Mouse (Mus musculus) urinary bladder, postnatal 14 days (tissue): ENCODE results near the gene Poldip3.
A peak's percentile ranks its signal among the peaks of the same experiment; 100 is the strongest.

Source experiments
- DNase-seq: peaks from one replicate; pipeline ENCODE4 v3.0.0; 2021; ENCODE audit warnings: low spot score

The Poldip3 gene

DNA sequence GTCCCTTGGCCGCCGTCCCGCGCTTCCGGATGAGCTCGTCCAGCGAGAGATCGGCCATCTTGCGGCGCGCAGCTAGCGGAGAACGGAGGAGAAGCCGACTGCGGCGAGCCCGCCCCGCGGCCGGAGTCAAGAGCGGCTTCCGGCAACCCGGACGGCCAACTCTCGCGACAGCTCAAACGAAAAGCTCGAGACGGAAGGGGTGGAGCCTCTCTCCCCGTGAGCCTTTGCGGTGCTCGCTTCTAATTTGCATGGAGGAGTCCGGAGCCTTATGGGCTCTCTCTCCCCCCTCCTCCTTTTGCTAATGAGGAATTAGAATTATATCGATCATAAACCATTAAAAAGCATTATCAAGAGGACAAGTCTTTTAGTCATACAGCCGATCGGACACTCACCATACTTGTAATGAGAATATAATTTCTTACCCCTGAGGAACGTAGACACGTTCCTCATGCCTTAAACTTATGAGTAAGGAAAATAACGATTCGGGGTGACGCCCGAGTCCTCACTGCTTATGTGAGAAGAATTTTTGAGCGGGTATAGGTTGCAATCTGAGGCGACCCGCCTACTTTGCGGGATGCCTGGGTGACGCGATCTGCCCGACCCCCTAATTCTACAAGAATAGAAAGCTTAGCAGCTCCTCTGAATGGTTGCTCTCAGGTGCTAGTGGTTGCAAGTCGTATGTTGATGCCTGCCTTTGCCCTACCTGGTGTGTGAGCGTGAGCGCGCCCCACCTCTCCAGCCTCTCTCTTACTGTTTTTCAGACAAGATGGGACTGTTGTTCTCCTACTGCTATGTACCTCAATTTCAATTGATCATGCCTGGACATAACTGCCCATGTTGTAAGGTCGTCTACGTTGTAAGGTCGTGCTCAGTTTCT is at the start of gene Poldip3:
Gene Poldip3, minus strand, starts transcription at position 189 of the 877 bp plus-strand sequence.
- DNase-seq = peak; percentile 99

DNA sequence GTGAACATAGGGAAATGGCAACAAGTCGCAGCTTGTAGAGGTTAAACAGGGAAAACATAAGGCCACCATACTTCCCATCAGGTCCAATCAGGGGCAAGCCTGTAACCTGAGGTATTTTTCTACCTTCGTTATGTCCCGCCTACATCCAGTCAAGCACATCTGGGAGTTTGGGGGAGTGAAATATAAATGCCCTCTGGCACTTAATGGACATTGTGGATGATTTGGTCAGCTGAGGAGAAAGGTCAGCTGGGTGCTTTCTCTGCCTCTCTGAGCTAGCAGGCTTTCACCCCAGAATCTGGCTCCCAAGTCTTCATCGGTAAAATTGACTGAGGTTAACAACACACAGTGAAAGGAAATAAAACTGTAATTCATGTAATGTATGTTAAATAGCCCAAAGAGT is 44.2 kb upstream of the Poldip3 start:
- DNase-seq = no peak

DNA sequence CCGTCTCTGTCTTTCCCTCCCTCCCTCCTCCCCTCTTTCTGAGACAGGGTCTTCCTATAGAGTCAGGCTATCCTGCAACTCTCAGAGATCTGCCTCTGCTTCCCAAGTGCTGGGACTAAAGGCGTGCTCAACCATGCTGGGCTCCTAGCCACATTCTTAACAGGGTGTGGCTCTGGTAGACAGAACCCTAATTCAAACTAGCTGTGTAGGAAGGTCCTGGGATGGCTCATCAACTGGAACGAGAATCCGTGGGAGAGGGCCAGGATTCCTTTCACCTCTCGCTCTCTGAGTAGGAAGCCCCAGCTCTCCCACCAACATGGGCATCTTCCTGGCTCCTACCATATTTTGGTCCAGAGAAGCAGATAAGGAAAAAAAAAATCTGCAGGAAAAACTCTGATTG is 33.2 kb upstream of the Poldip3 start:
- peak; percentile 57 for DNase-seq

DNA sequence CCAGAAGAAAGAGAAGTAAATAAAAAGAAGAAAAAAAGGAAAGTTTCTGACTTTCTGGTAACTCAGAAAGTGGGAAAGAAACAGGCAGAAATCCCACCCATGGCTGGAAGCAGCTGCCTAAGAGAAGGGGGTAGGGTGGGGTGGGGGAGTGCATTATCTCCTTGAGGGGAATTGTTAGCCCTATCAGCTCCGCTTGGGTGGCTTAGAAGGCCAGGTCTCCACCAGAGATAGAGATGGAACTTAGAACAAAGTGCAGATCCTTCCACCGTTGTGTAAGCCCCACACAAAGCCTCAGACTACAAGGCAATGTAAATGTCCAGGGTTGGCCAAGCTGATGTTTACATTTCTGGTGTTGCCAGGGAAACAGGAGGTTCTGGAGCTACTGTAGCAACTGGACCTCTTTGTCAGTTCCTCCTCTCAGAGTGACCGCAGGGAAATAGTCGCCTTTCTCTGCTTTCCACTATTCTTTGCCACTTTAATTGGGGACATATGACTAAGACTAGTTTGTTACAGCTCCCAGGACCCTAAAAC is 32.7 kb upstream of the Poldip3 start:
- DNase-seq = no peak

DNA sequence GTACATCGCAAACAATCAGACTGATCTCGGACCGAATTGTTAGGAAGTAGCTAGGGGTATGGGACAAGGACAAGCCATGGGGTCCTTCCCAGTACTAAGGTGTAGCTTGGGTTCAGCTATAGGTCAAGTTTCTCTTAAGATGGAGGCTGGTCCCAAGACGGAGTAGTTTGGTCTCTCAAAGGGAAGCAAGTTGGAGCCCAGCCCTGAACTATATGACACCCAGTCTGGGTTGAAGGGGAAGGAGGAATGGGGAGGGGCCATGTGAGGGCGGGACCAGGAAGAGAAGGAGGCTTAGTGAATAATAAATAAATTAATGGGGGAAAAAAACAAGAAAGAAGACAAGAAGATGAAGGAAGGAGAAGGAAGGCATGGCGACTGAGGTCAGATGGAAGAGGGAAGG is 30.8 kb upstream of the Poldip3 start:
- DNase-seq = no peak

DNA sequence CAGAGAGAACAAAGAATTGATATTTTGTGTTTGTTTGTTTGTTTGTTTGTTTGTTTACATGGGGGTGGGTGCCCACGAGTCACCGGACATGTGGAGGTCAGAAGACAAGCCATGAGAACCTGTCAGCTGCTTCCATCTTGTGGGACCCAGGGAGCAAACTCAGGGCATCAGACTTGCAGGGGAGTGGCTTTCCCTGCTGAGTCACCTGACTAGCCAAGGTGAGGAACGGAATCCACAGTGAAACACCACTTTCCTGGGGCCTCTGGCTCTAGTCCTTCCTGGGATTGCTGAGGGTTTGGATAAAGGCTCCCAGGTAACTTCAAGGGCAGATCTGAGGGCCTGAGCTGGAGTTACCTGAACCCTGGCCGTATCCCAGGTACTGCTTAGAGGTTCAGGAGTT is 27.5 kb upstream of the Poldip3 start:
- no peak for DNase-seq

DNA sequence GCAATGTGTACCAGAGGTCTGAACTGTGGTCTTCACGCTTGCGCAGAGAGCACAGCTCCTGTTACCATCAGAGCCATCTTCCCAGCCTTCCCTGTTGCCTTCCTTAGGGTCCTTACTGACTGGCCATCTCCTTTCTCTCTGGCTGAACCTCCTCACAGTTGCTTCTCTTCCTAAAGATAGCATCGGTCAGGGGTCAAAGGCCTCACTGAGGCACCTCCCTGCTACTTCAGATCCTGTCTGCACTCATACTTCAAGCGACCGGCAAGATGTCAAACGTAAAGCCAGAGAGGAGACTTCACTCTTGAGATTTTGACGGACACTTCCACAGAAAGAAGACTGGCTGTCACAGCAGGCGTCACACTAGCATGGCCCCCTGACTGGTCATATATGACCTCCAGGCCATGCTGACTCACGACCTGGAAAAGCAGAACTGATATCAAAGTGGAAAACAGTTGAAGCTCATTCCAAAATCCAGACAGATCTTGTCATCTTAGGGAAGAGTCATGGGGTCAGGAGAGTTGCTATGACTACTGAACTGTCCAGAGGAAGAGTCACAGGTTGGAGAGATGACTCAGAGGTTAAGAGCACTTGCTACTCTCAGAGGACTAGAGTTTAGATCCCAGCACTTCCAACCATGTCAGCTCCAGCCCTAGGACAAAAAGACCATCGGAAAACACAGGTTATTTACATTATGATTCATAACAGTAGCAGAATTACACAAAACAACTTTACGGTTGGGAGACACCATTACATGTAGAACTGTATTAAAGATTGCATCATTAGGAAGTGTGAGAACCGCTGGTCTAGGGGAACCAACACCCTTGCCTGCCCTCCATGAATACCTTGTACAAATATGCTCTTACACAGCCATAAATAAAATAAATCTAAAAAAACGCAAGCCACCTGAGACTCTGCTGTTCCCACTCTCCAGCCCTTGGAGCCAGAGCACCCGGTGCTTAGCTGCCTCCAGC is 25.0 kb upstream of the Poldip3 start:
- DNase-seq = no peak

DNA sequence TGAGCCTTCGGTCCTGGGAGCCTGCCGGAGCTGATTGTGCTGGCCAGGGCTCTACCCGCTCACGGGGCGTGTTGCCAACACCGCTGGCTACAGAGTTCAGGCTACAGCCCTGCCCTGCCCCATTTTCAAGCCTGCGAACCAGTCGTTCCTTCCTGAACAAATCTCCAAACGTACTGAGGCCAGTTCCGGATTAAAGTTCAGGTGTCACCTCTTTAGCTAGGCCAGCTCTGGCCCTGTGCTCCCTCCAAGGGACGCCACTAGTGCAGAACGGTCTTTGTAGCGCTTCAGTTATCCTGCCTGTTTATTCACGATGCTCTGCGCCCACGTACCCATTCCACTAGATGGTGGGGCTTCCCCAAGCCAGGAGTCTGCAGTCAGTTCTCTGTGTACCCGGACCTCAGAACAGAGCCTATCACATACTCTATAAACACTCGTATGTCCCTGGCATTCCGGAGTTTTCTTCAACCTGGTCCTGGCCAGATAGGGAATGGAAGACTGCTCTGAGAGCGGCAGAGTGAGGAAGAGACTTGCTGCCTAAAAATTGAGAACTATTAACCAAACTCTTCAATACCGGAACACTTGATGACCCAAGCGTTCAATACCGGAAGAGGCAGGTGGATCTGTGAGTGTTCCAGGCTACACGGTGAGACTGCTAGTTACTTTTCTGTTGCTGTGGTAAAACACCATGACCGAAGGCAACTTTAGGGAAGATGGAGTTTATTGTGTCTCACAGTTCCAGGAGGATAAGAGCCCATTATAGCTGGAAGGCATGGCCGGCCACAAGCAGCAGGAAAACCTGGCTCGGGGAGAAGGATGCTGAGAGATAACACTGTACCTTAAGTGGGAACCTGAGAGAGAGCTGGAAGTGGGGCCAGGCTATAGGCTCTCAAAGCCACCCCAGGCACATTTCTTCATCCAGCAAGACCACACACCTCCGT is 23.6 kb upstream of the Poldip3 start, which contains the start of gene Cyb5r3:
Gene Cyb5r3, minus strand, starts transcription at position 101 of the 938 bp plus-strand sequence.
- DNase-seq = no peak

DNA sequence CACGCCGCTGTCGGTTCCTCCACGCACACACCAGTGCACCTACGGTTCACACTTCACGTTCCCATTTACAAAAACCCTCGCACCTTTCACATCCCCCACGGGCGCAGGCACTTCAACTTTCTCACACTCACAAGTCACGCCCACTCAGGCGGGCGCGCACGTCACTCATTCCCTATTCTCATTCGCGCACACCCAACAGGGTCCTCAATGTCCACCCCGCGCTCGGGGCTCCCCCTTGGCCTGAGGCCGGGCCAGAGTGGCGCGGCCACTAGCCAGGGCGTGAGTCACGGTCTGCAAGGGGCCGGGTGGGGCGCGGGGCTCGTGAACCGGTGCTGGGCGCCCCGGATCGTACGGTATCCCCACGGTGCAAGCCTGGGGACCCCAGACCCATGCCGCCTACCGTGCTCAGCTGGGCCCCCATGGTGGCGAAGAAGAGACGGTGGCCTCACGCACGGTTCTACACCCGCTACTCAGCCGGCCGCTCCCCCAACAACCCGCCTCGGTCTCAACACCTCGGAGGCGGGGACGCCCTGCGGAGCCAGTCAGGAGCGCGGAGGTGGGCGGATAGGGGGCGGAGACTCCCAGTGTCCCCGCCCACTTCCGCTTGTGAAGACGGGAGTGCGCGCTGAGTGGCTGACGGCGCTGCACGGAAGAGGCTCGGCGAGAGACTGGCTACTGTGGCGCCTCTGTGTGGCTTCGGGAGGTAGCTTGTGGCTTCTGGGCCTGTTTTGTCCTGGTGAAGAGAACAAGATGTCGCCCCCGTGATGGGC is 22.7 kb upstream of the Poldip3 start:
- peak; percentile 97 for DNase-seq

DNA sequence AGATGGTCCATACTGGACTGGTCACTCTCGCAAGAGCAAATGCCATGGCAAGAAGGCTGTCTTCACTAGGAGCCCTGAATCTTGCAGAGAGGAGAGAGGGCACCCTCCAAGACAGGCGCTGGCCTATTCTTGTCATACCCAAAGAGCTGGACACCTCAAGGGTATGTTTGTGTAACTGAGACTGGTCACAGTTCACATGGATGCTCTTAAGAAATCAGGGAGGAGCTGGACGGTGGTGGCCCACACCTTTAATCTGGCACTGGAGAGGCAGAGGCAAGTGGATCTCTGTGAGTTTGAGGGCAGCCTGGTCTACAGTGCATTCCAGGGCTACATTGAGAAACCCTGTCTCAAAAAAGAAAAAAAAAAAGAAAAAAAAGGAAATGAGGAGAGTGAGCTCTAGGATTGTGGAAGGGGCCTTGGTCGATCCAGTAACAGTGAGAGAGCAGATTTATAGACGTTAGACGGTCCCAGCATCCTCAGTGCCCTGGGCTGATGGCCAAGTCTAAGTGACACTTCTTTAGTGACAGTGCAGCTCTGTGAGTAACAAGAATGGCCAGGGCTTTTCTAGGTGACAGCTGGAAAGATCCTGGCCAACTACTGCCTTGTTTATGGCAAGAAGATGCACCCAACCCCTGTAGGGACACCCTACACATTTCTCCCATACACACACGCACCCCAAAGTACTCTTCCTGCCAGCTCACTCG is 21.9 kb upstream of the Poldip3 start:
- DNase-seq = no peak

DNA sequence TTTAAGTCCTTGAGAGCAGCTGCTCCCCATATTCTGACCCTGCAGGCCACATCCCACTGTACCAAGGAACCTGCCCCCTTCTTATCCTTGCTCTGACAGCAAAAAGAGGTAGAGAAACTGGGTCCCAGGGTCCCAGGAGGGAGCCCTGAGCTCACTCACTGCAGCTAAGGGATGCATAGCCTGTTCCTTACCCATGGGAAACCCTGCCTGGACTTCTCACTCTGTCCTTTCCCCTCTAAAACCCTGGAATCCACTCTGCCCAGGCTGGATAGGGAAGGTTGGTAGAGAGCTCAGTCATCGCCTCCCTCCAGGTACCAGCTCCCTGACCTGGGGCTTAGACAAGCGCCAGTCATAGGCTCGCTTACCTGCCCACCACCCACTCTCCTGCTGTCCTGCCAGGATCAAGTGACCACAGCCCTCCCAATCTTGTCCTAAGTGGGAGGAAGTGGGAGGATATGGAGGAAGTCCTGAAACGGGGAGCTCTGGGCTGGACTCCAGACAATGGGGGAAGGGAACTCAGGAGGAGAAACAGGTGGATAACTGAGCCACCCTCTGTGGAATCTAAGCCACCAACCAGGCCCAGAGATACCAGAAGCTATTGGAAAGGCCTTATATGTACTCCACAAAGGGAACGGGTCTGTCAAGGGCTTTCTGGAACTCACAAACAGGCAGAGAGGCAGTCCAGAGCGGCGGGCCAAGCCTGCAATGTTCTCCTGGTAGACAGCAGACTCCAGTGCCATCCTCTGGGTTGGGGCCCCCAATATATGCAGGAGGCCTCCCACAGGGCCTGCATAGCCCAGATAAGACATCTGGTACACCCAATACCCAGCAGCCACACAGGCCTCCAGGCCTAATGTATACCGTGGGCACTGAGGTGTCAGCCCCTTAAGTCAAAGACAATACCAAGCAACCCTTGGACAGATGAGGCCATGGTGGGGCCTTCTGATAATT is 20.9 kb upstream of the Poldip3 start:
- no peak for DNase-seq

DNA sequence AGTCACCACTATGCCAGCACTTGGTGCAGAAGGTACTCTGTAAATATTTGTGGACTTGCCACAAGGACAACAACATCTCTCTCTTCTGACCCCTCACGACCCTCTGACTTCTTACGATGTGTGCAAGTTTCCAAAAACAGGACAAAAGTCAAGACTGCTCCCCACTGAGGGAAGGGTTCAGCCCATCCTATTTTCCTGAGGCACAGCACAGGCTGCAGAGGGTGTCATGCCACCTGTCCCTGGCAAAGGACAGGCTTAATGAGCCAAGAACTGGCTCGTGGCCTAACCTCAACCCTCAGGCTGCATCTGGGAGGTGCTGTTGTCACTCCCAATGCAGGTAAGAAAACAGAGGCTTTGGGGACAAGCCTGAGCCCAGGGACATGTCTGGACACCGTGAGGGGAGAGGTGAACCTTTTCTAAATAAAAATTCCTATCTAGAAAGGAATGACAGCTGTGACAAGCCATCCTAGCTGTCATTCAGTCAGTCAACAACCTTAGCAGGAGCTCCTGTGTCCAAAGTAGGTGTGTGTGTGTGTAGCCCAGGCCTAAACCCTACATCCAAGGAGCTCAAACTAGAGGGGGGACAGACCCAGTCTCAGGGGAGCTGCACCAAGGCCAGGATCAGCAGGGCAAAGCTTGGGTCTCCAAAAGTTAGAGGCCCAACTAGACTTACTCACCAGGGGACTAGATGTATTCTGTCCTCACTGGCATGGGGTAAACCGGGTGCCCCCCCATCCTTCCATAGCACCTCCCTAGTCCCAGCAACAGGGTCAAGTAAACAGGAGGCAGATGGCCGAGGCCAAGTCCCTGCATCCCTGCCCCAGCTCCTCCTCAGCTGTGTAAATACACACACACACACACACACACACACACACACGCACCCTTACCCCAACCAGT is 19.9 kb upstream of the Poldip3 start:
- DNase-seq = no peak

DNA sequence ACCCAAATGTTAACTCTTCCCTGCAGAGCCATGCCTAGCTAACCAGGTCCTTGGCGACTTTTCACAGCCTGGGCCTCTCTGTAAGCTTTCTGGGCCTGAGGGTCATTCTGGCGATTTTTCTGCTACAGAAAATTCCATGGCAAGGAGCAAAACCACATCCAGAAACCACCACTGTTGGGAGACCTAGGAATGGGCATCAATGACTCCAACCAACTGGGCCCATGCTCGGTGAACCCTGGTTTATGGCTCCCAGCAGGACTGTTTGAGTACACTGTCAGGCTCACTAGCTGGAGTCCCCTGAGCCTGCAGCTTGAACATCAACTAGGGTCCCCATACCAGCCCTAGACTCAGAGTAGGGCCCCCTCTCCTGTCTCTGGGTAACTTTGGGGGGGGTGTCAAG is 19.1 kb upstream of the Poldip3 start:
- DNase-seq = no peak

DNA sequence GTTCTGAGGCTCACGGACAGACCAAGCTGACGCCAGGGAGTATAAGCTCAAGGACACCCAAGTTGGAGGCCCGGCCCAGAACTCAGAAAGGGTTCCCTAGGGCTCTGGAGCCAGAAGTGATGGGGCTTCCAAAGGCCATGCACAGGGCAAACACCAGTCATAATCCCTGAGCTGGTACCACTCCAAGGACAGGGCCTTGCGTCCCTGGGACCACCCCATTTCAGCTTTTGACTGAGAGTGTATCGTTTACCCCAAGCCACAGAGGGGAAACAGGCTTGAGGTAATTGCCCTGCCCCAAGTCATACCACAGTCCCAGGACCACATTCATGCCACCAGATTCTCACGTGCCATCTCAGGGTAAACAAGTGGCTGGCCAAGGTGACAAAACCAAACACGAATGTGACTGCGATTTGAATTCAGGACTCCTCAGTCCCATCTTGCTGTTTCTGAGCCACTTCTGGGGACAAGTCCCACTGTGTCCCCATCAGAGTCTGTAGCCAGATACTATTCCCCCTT is 18.4 kb upstream of the Poldip3 start:
- DNase-seq = no peak

DNA sequence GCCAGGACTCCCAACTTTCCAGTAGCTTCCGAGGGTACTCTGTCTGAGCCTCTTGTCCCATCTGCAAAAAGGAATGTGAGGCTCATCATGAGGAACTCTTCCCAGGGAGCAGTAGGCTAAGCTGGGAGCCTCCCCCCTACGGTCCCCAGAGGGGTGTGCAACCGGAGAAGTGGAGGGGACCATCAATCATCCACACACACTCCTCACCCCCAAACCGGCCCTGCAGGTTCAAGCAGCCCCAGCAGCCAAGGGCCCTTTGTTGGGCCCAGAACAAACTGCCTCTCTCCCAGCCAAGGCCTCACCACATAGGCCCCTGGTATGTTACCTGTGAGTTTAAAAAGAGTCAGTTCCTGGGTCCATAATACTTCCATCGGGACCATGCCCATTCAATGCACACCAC is 17.9 kb upstream of the Poldip3 start:
- peak; percentile 84 for DNase-seq

DNA sequence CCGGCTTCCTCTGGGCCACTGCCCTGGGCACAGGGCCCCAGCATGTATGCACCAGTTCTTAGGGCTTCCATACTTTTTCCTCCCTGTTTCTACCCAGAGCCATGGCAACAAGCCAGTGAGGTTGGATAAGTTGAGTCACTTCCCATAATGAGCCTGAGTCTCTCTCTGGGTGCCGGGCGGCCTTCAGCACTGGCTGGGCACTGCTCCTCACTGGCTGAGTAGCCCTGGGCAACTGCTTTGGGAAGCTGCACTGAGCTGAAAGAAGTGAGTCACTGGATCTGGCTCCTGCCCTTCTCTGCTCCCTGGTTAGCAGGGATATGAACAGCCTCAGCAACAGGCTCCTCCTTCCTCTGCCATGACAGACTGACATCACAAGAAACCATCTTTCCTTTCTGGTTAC is 17.5 kb upstream of the Poldip3 start:
- peak; percentile 73 for DNase-seq

DNA sequence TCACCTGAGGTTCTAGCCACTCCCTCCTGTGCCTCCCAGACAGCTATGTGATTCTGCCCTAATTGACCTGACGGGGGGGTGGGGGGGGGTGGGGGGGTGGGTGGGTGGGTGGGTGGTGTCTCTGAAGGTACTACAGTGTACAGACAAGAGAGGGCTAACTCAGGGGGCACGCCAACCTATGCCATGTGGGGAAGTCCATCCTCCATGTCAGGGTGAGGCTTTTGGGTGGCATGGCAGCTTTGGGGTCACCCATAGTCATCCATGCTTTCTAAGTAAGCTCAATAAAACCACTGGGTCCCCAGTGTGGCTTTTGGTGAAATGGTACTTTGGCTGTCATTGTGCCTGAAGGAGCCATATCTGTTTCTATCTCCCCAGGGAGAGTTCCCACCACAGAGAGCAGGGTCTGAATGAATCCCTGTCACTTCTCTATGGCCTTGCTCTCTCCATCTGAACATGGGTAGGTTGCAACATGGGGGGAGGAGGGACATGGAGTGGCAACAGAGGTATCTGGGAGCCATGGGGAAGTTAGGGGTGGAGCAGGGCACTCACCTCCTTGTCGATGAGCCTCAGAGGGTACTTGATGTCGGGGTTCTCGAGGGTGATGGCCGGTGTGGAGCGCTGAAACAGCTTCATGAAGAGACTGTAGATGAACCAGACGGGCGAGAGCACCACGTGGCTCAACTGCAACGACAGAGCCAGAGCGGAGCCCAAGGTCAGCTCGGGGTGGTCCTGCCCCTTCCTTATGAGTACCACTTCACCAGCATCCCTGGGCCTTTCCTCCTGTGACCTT is 16.5 kb upstream of the Poldip3 start:
- DNase-seq = no peak
